Mouse (Mus musculus) ES-E14 (cell line): ENCODE data around the gene Arhgap23.

Experiments
- CHD2 ChIP-seq: IDR thresholded peaks from 2 replicates; pipeline ENCODE4 v1.6.1; 2014; ENCODE audit warnings: mild to moderate bottlenecking, low read depth, low read length, inconsistent platforms
- HCFC1 ChIP-seq: IDR thresholded peaks from 2 replicates; pipeline ENCODE4 v1.6.1; 2012; ENCODE audit warnings: low read length, inconsistent platforms, borderline replicate concordance; ENCODE audit not compliant: insufficient read depth
- MAFK ChIP-seq: IDR thresholded peaks from 2 replicates; pipeline ENCODE4 v1.6.1; 2014; ENCODE audit warnings: mild to moderate bottlenecking, low read depth, low read length, inconsistent platforms; ENCODE audit not compliant: insufficient read depth
- ZC3H11A ChIP-seq: IDR thresholded peaks from 2 replicates; pipeline ENCODE4 v1.6.1; 2012; ENCODE audit warnings: low read depth, mild to moderate bottlenecking, inconsistent platforms, low read length, borderline replicate concordance
- ZNF384 ChIP-seq: IDR thresholded peaks from 2 replicates; pipeline ENCODE4 v1.6.1; 2012; ENCODE audit warnings: low read depth, low read length, inconsistent platforms

DNA sequence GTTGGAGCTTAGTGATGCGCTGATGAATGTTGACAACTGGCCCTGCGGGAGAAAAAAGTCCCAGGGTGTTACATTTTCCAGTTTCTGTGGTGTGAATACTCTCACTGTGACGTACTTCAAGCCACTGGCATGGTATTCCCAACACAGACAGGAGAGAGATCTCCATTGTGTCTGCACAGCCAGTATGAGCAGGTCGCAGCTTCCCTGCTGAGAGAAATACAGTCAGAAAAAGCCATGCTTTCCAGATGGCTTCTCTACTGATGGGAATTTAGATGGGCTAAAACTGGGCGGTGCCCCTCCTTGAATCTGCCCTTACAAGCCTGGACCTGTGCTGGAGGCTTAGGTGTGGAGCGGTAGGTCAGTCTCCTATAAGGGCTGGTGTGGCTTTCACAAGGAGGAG, 55.9 kb downstream of the Arhgap23 start:
- TF ChIP-seq CHD2 (no peak), ZNF384 (no peak), MAFK (no peak), ZC3H11A (no peak), HCFC1 (no peak)
